Mouse (Mus musculus) layer of hippocampus, postnatal 25 days (tissue): ENCODE data around the gene D930020B18Rik. TPM values are rescaled to one million over a fixed set of nuclear protein-coding genes. Genes with fewer than 3 reads are reported as not detected.

Source experiments
- microRNA-seq, 2 experiments: library from miRNA; unstranded; fragments of <30 nt; microRNA quantifications; one replicate each; pipeline ENCODE4 v1.2.0; 2021
- total RNA-seq, 2 experiments: library from RNA; stranded (reverse); gene quantifications; 2 replicates each; pipeline ENCODE4 v1.2.3; 2021

Gene D930020B18Rik
- total RNA-seq, 2 experiments from 2014 or later, result 0.27 to 0.52 TPM

Small RNA genes within 50 kb of the gene (microRNA-seq; reads per million reads assigned to microRNA genes)
- 0 reads per million in 2 experiments for gene Gm24330

Other genes with a start within 250 kb of the D930020B18Rik start
- 10 to 100 TPM in 1 of 2 experiments, 1 to 10 TPM in 1; 7.6 to 10.4 TPM for gene Rassf3, start 165.2 kb upstream of the D930020B18Rik start, total RNA-seq
- gene Tbk1, start 54.8 kb upstream of the D930020B18Rik start, total RNA-seq, result 10 to 100 TPM; 47.6 to 50.8 TPM
- gene Xpot, start 15.3 kb upstream of the D930020B18Rik start, total RNA-seq, result 10 to 100 TPM; 61.2 to 69.0 TPM
- gene BC048403, start 98.3 kb downstream of the D930020B18Rik start, total RNA-seq, result 1 to 10 TPM; 8.8 to 9.0 TPM